Mouse (Mus musculus): ENCODE results near the gene Ism2.

The Ism2 gene

GRCm38 (mm10) chr12:87230379-87230895, 69.1 kb downstream of the Ism2 start:
- no peak for DNase-seq (ENCODE audit: low spot score in 2 of 2)

GRCm38 (mm10) chr12:87229633-87230032, 69.9 kb downstream of the Ism2 start:
- no peak for DNase-seq (ENCODE audit: low spot score in 2 of 2)

All from right cerebral cortex, postnatal 36 days (tissue).